Mouse (Mus musculus) heart, adult 2 months (tissue): ENCODE measurements around the gene Wdr37.

ENCODE experiments used
- CTCF ChIP-seq: fragments of 200-600 bp; IDR thresholded peaks from 2 replicates; pipeline ENCODE4 v1.8.1; 2022; ENCODE audit warnings: antibody characterized with exemption, mild to moderate bottlenecking, moderate library complexity
- EP300 ChIP-seq: fragments of 200-500 bp; IDR thresholded peaks from 2 replicates; pipeline ENCODE4 v1.6.1; 2011; ENCODE audit warnings: low read depth, low read length, control low read depth; ENCODE audit not compliant: insufficient read depth
- POLR2A ChIP-seq: fragments of 200-500 bp; IDR thresholded peaks from 2 replicates; pipeline ENCODE4 v1.6.1; 2011; ENCODE audit warnings: mild to moderate bottlenecking, low read depth, low read length, control low read depth; ENCODE audit not compliant: insufficient read depth

DNA sequence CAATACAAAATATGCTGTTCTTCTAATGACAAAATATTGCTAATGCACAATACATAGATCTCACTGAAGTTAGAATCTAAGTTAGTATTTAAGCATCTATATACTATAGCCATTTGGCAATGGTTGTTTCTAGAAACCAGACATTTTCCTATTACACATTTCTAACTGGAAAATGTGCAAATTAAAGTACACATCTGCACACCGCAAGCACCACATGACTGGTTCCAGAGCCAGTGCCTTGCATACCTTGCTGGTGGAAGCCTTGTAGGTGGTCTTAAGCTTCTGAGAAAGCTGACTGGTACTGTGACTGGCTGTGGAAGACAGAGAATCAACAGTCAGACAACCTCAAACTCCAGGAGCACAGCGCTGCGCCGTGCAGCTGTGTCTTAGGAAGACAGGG, 18.3 kb downstream of the Wdr37 start:
- TF ChIP-seq POLR2A (no peak), CTCF (no peak), EP300 (no peak)
